In genomic region chr10:93688306-93689171, GRCm38 (mm10) we compare ENCODE assay signal across 9 mouse cellular contexts. TPM values are rescaled to one million over a fixed set of nuclear protein-coding genes. Genes with fewer than 3 reads are reported as not detected.
DNase-seq lines count a peak whose midpoint lies in the region; ATAC-seq lines count a peak whose summit lies in the region.
"Had no signal": no experiment of that assay in that cellular context is flagged by ENCODE, and none has a peak within 500 bp of the region (broad histone marks: within the 10 kb centered on the region; RNA-seq: fewer than 3 reads in every experiment).

No protein-coding gene starts in this region.

- peak; percentile 68 for ATAC-seq in megakaryocyte progenitor cell, adult 5-6 weeks (replicated peaks; ENCODE audit: poor library complexity)

- DNase-seq in heart, adult 9 months (ENCODE audit: low spot score in 2 of 2): peak; percentile 26 to 39
- DNase-seq in heart, postnatal 25 days (ENCODE audit: low spot score): no peak
- DNase-seq in MEL-GATA-1-ER (ENCODE audit: extremely low read depth, low read depth): peak; percentile 67
- DNase-seq in kidney, postnatal 36 days: peak; percentile 29
- DNase-seq in left cerebral cortex, adult 9 months (ENCODE audit: low spot score in 2 of 2): no peak
- DNase-seq in layer of hippocampus, postnatal 36 days: no peak
- DNase-seq in layer of hippocampus, postnatal 14 days (ENCODE audit: low spot score in 2 of 2): no peak
- DNase-seq: cerebellum, adult 2 months had no signal

- intact Hi-C loops in heart, postnatal 25 days (cut with DNase I): no loop called here

RNA-seq across cellular contexts. Expression of gene Ntn4, which starts 48.1 kb away (rescaled TPM):
- total RNA-seq in heart, postnatal 25 days (2021): 10 to 100 TPM; 12.2 to 14.1 TPM
- 1.2 TPM in 2 replicates for total RNA-seq in megakaryocyte progenitor cell, adult 5-6 weeks (2015)
- total RNA-seq in megakaryocyte progenitor cell, adult 5-6 weeks (2017): 0.74 and 1.1 TPM in 2 replicates
- 1 to 10 TPM; 6.0 to 6.2 TPM for total RNA-seq in layer of hippocampus, postnatal 36 days (2021)
- total RNA-seq in layer of hippocampus, postnatal 14 days (2021): 1 to 10 TPM; 5.9 to 7.0 TPM

Comparison
In these comparisons a context has a peak if more than half of its experiments do, and no peak if none do; other contexts are left out.
1. DNase-seq: peak in heart, adult 9 months (2 of 2), MEL-GATA-1-ER (single experiment) and kidney, postnatal 36 days (2 of 2); none in heart, postnatal 25 days (single experiment), left cerebral cortex, adult 9 months (0 of 2), layer of hippocampus, postnatal 36 days (0 of 2) and layer of hippocampus, postnatal 14 days (0 of 2).